Mouse (Mus musculus) forebrain, embryonic 10.5 days (tissue): ENCODE results near the gene Fbxo31. TPM values are rescaled to one million over a fixed set of nuclear protein-coding genes. Genes with fewer than 3 reads are reported as not detected.
A peak's percentile ranks its signal among the peaks of the same experiment; 100 is the strongest.

Experiments
- DNase-seq: peaks from one replicate; pipeline ENCODE4 v3.0.0-alpha.2; 2017; ENCODE audit warnings: low spot score; ENCODE audit errors: extremely low spot score
- H3K27ac ChIP-seq: fragments of 300-500 bp; sonication (generic); 2 replicates; pipeline ENCODE4 v1.5.1; 2016; ENCODE audit warnings: mild to moderate bottlenecking
- H3K27me3 ChIP-seq: fragments of 300-500 bp; sonication (generic); 2 replicates; pipeline ENCODE4 v1.6.1; 2016; ENCODE audit warnings: mild to moderate bottlenecking; ENCODE audit not compliant: poor library complexity, severe bottlenecking
- H3K36me3 ChIP-seq: fragments of 300-500 bp; sonication (generic); replicated peaks from 2 replicates; pipeline ENCODE4 v1.6.1; 2016; ENCODE audit warnings: mild to moderate bottlenecking, moderate library complexity
- H3K4me1 ChIP-seq: fragments of 300-500 bp; sonication (generic); 2 replicates; pipeline ENCODE4 v1.6.1; 2016
- H3K4me3 ChIP-seq: fragments of 300-500 bp; sonication (generic); 2 replicates; pipeline ENCODE4 v1.5.1; 2016; ENCODE audit warnings: mild to moderate bottlenecking, moderate library complexity
- H3K9me3 ChIP-seq: fragments of 300-500 bp; sonication (generic); 2 replicates; pipeline ENCODE4 v1.6.1; 2016; ENCODE audit warnings: mild to moderate bottlenecking, moderate library complexity
- WGBS: fragments of 180-500 bp; shearing (Covaris S2); methylation state at CpG from one replicate; pipeline ENCODE4 v1.1.7; 2016; 5-methylcytosine and 5-hydroxymethylcytosine counted together
- polyA plus RNA-seq: library from polyadenylated mRNA; unstranded; fragments of >200 nt; fragmentation: Nextera tagmentation; extraction: Ambion mirVana; gene quantifications from 2 replicates; pipeline ENCODE4 v1.2.1, GENCODE M21; 2016

Fbxo31 gene
- polyA plus RNA-seq, 1 experiment from 2014 or later: 14.8 TPM

DNA sequence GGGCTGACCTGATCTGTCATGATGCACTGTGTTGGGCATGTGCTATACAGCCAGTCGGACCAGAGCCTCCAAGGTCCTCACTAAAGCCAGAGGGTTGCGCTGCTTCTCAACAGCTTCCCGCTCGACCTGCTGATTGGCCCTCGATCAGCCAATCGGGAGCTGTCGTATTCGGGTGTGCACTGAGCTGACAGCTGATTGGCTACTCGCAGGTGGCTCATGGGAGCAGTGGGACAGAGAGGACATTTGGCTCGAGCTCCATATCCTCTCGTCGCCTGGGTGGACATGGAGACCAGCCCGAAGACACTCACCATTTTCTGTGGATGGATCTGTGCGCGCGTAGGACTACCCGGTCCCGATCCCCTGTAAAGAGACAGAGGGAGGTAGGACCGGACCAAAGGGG lies 36.7 kb downstream of the Fbxo31 start:
- Histone ChIP-seq H3K9me3 (peaks cover 9% of the 10 kb centered on the region), H3K36me3 (no peaks in the 10 kb centered on the region), H3K27me3 (peaks cover 6% of the 10 kb centered on the region; the same call in 1 of the 2 replicates), H3K4me3 (no peak overlapping the region), H3K4me1 (no peaks in the 10 kb centered on the region), H3K27ac (no peak overlapping the region)
- DNase-seq: no peak
- 84% methylated on average over 19 of the region's 19 CpGs for WGBS

DNA sequence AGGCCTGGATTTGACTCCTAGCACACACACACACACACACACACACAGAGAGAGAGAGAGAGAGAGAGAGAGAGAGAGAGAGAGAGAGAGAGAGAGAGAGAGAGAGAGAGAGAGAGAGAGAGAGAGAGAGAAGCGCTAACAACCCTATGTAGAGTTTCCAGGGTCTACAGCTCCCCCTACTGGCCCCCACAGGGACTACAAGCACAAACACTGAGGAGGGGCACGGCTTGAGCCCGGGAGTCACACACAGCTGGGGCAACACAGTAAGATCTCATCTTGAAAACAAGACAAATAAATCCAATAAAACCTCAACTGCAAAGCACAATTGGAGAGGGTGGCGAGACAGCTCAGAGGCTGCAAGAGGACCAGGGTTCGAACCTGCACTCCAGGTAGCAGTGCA lies 46.2 kb downstream of the Fbxo31 start:
- Histone ChIP-seq H3K4me3 (no peak overlapping the region), H3K36me3 (no peaks in the 10 kb centered on the region), H3K9me3 (no peaks in the 10 kb centered on the region), H3K27ac (no peak overlapping the region), H3K4me1 (no peaks in the 10 kb centered on the region; the same call in 1 of the 2 replicates), H3K27me3 (peaks cover 7% of the 10 kb centered on the region; the same call in 1 of the 2 replicates)
- WGBS: 49% methylated on average over 5 of the region's 5 CpGs
- peak; percentile 65 for DNase-seq

DNA sequence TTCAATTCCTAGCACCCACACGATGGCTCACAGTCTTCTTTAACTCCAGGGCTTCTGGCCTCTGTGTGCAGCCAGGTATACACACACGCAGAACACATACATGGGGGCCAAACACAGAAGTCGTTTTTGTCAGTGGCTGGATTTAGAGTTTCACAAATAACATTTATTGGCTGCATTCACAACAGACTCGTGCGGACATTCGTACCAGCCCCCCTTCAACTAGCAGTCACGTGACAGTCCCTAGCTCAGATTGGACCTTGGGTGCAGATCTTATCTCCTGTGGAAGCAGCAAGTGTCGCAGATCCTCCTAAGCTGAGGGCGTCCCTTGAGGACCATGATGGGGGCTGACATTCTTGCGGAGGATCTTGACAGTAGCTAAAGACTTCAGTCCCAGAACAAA lies 48.0 kb downstream of the Fbxo31 start:
- H3K27ac ChIP-seq: no peak overlapping the region
- peaks cover 5% of the 10 kb centered on the region; the same call in 1 of the 2 replicates for H3K4me1 ChIP-seq
- no peaks in the 10 kb centered on the region for H3K36me3 ChIP-seq
- H3K9me3 ChIP-seq: no peaks in the 10 kb centered on the region
- no peak overlapping the region for H3K4me3 ChIP-seq
- WGBS: 82% methylated on average over 10 of the region's 10 CpGs
- peaks cover 7% of the 10 kb centered on the region; the same call in 1 of the 2 replicates for H3K27me3 ChIP-seq
- DNase-seq: no peak

DNA sequence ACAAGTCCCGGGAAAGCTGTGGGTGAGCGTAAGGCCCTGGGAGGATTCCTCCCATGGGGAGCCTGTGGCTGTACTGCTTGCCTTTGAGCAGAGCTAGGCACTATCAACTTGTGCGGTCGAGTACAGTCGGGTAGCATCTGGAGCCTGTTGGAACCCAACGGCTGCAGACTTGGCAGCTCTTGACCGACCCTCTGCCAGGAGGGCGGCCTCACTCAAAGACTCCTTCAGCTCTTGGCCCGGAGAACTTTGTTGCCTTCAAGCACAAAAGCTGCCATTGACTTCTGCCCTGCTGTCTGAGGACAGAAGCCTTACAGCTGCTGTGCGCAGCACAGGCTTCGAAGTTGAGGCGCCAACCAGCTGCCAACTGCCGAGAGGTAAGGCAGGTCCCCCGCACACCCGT lies 49.8 kb downstream of the Fbxo31 start:
- Histone ChIP-seq H3K4me1 (peaks cover 5% of the 10 kb centered on the region; the same call in 1 of the 2 replicates), H3K27me3 (peaks cover 11% of the 10 kb centered on the region; the same call in 1 of the 2 replicates), H3K27ac (no peak overlapping the region), H3K36me3 (no peaks in the 10 kb centered on the region), H3K9me3 (no peaks in the 10 kb centered on the region), H3K4me3 (no peak overlapping the region)
- no peak for DNase-seq
- 90% methylated on average over 15 of the region's 15 CpGs for WGBS

DNA sequence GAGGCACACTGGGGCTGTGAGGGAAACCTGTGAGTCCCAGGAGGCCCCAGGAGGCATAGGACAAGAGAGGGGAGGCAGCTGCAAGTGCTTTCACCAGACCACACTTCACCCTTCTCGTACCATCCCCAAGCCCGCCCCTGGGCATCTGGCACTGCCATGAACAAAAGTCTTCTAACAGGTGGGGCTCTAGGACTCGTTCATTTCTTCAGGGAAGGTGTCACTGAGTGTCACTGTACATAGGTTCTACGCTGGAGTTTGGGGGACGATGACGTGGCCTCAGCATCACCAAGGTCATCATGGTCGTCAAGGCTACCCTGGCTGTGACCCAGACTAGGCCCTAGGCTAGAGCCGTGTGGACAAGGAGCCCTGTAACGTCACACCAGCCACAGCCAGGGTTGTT lies 50.9 kb downstream of the Fbxo31 start:
- H3K27me3 ChIP-seq: peaks cover 11% of the 10 kb centered on the region; the same call in 1 of the 2 replicates
- H3K4me3 ChIP-seq: no peak overlapping the region
- DNase-seq: no peak
- 81% methylated on average over 9 of the region's 9 CpGs for WGBS
- H3K4me1 ChIP-seq: peaks cover 5% of the 10 kb centered on the region; the same call in 1 of the 2 replicates
- no peaks in the 10 kb centered on the region for H3K9me3 ChIP-seq
- no peaks in the 10 kb centered on the region for H3K36me3 ChIP-seq
- no peak overlapping the region for H3K27ac ChIP-seq

DNA sequence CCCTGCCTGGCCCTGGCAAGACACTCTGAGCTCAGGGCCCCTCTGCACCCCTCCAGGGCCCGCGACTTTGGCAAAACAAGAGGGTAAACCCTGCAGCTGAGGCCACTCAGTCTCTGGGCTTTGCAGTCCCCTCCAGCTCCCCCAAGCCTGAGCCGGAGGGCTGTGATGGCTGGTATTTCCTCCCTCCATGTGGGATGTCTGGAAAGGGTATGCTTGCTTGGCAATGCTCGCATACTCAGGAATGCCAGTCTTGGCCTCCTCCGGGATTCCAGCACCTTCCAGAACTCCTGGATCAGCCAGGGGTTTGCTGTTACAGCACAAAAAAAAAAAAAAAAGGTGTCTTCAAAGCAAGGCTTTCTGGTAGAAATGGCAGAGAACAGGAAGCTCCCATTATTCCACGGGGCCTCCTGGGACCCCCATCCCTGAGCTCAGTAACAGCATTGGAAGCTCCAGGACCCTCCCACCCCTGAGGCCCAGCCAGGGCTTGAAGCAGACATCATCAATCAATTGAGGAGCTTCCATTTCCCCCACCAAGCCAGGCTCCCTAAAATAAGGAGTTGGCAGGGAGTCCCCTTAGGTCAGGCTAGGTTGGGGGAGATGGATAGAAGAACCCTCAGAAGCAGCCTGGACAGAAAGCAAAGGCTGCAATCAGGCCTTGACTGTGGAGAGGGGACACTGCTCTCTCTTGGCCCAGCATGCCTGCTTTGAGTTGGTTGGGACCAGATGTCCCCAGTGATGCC lies 51.6 kb downstream of the Fbxo31 start:
- Histone ChIP-seq H3K9me3 (no peaks in the 10 kb centered on the region), H3K36me3 (no peaks in the 10 kb centered on the region), H3K4me3 (no peak overlapping the region), H3K4me1 (peaks cover 10% of the 10 kb centered on the region), H3K27me3 (peaks cover 11% of the 10 kb centered on the region; the same call in 1 of the 2 replicates), H3K27ac (no peak overlapping the region)
- no peak for DNase-seq
- 79% methylated on average over 6 of the region's 6 CpGs for WGBS

DNA sequence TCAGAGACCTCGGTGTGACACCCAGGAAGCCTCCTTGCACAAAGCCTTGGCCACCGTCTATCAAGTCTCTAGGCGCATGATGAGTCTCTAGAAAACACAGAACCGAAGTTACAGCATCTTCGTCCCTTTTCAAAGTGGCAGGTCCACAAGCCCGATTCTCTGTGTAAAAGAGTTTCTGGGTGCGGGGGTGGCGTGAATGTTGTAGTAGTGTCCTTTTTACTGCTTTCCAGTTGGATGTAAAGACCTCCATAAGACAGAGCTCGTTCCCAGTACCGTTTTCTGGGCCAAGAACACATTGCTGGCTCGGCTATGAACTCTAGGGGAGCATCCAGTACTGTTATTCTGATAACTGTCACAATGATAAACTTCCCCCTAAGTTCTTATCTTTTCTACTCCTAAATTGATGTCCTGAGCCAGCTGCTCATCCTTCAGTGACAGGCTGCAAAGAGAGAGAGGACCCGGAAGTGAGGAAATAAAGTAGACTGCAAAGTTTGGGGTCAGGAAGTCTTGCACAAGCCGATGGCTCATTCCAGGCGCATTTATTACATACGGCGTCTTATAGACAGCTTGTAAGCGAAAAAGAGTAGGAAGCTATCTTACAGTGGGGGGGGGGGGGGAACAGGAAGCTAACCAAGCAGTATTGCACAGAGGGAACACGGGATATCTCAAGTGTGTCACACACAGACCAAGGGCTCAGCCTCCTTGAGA lies 53.3 kb downstream of the Fbxo31 start:
- WGBS: 84% methylated on average over 18 of the region's 18 CpGs
- Histone ChIP-seq H3K4me3 (no peak overlapping the region), H3K4me1 (peaks cover 16% of the 10 kb centered on the region), H3K9me3 (no peaks in the 10 kb centered on the region), H3K36me3 (no peaks in the 10 kb centered on the region), H3K27ac (no peak overlapping the region), H3K27me3 (peaks cover 4% of the 10 kb centered on the region; the same call in 1 of the 2 replicates)
- DNase-seq: no peak

DNA sequence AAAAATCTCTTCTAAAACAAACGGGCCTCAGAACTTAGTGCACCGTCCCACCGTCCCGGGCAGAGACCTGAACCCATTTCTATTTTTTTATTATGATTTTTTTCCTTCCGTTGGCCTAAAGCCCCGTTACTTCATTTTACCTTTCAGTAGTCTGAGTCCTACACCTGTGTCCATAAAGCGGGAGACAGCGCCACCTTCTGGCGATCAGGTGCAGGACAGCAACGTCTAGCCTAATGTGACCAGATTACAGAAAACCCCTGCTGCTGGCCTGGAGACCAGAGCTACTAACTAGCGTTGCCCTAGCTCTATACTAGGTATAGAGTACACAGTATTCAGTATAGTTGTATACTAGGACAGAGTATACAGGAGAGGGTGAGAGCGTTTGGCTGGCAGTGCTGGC lies 65.2 kb downstream of the Fbxo31 start:
- Histone ChIP-seq H3K9me3 (no peaks in the 10 kb centered on the region), H3K4me3 (no peak overlapping the region), H3K27ac (no peak overlapping the region), H3K27me3 (peaks cover 53% of the 10 kb centered on the region), H3K4me1 (peaks cover 10% of the 10 kb centered on the region; the same call in 1 of the 2 replicates), H3K36me3 (no peaks in the 10 kb centered on the region)
- WGBS: 7% methylated on average over 12 of the region's 12 CpGs
- DNase-seq: peak; percentile 81

DNA sequence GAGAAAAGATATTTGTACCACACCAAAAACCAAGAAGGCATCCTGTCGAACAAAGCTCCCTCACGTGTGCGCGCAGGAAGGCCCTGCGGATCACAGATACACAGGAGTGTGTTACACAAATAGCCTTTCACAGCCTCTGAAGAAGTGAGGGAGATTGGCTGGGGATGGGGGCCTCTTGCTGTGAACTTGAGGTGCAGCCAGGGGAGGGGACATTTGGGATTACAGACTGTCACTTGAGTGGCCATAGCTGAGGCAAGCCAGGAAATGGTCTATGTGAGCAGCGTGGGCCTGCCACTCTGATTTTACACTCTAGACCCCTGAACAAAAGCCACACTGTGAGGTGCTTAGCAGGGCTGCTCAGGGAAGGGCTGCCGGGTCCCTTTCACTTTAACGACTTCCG lies 66.9 kb downstream of the Fbxo31 start:
- Histone ChIP-seq H3K27me3 (peaks cover 53% of the 10 kb centered on the region), H3K9me3 (no peaks in the 10 kb centered on the region), H3K27ac (no peak overlapping the region), H3K36me3 (no peaks in the 10 kb centered on the region), H3K4me1 (peaks cover 14% of the 10 kb centered on the region), H3K4me3 (no peak overlapping the region)
- 47% methylated on average over 9 of the region's 9 CpGs for WGBS
- DNase-seq: no peak

Other genes with a start within 250 kb of the Fbxo31 start
- not detected in 2 replicates for gene 1700018B08Rik, start 34.5 kb downstream of the Fbxo31 start, polyA plus RNA-seq
- 175 TPM in 2 replicates for gene Map1lc3b, start 11.6 kb upstream of the Fbxo31 start, polyA plus RNA-seq
- 16.4 and 16.9 TPM in 2 replicates for gene Zcchc14, start 74.1 kb upstream of the Fbxo31 start, polyA plus RNA-seq
- gene Jph3, start 150.8 kb upstream of the Fbxo31 start, polyA plus RNA-seq: 5.6 and 7.7 TPM in 2 replicates